Mouse (Mus musculus): Measurements from ENCODE around the gene Fmo5. TPM values are rescaled to one million over a fixed set of nuclear protein-coding genes. Genes with fewer than 3 reads are reported as not detected.

Gene Fmo5
- polyA plus RNA-seq, 1 experiment, result 2.5 TPM

DNA sequence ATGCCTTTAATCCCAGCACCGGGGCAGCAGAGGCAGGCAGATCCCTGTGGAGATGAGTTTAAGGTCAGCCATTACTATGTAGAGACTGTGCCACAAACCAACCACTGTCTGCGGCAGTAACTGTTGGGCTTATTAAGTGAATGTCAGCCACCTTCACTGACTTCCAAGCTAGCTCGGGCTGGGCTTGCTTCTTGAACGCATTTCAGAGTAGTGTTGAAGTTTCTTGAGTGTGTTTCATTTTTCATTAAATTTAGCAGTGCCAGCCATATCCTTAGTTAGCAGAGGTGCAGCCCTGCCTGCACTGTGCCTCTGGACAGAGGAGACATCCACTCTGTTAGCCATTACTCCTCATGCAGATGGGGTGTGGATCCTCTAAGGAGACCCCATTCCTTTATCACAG is 2.1 kb downstream of the Fmo5 start:
- no peak for DNase-seq (ENCODE audit: extremely low spot score in 1 of 2, low spot score in 1 of 2)

DNA sequence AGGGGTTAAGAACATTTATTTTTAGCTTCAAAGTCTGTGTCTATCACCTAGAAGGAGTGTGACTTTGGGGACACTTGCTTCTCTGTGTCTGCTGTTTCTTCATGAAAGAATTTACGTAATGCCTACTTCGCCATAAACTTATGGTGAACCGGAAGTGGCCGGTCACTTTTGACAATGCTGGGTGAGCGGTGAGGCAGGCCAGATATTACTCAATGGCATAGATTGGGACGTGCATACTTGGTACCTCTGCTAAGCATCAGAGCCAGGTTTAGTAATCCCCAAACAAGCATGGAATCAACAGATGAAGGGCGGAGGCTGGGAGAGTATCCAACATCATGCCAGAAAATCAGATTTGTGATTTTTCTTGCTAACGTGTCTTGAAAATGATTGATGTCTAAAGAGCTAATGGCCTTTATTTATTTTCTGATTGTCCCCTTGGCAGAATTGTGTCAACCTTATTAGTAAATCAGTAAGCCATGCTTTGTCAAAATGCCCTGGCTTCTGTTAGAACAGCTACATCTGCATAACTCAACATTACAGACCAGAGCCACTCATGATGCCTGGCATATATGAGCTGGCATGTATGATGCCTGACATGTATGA is 2.8 kb downstream of the Fmo5 start:
- DNase-seq (ENCODE audit: extremely low spot score in 1 of 2, low spot score in 1 of 2), result no peak

DNA sequence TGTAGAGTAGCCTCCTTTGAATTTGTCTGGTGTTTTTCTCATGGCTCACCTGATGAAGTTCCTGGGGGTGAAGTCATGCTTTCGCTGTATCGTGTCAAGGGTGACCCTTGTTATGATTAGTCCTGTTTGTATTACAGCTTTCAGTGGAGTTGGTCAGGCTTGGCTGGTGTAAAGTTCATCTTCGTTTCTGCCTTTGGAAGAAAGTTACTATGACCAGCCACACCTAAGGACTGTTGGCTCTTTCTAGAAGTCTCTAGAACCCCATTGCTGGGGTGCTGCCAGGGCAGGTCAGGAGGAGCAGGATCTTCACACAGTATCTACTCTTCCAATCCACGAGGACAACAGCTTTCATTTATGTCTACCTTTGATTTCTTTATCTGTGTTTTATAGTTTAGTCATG is 4.9 kb downstream of the Fmo5 start:
- no peak for DNase-seq (ENCODE audit: extremely low spot score in 1 of 2, low spot score in 1 of 2)

DNA sequence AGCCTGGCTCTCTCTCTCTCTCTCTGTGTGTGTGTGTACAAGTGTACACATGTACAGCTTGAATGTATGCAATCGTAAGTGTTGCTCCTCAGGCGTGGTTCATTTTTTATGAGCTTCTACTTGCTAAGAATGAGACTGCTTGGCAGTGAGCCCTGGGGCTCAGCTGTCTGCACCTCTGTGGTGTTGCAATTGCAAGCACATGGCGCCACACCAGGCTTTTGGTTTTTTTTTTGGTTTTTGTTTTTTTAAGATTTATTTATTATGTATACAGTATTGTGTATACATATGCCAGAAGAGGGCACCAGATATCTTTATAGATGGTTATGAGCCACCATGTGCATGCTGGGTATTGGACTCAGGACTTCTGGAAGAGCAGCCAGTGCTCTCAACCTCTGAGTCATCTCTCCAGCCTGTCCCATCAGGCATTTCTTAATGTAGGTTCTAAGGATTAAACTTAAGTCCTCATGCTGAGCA is 5.7 kb downstream of the Fmo5 start:
- no peak for DNase-seq (ENCODE audit: extremely low spot score in 1 of 2, low spot score in 1 of 2)

DNA sequence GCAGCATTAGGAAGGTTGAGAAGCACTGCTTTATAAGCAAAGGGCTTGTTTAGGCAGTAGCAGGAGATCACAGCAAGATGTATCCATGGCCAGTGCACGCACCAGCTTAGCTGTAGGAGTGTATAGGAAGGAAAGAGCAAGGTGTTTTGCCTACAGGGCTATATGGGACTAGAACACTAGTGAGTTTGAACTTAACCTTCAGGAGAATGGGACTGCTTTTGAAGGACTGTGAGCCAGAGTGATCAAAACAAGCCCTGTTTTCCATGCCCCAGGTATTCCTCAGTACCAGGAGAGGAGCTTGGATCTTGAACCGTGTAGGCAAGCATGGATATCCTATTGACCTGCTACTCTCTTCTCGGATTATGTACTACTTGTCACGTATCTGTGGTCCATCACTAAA is 12.8 kb downstream of the Fmo5 start:
- no peak for DNase-seq (ENCODE audit: extremely low spot score in 1 of 2, low spot score in 1 of 2)

DNA sequence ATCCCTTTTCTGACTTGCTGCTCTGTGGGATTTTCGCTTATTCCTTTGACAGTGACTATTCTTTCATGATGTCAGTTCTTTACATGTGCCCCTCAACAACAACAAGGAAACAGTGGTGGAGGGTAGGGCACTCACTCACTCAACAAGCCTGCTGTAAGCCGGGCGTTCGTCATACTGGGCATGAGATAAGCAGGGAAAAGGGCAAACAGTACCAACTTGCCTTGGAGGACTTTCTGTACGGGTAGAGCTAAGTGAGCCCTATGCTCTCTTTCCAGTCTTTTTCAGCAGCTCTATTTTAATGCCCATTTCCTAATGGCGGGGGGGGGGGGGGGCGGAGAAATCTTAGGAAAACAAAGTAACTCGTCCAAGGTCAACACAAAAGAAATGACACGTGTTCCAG is 13.4 kb downstream of the Fmo5 start:
- DNase-seq (ENCODE audit: extremely low spot score in 1 of 2, low spot score in 1 of 2), result no peak

DNA sequence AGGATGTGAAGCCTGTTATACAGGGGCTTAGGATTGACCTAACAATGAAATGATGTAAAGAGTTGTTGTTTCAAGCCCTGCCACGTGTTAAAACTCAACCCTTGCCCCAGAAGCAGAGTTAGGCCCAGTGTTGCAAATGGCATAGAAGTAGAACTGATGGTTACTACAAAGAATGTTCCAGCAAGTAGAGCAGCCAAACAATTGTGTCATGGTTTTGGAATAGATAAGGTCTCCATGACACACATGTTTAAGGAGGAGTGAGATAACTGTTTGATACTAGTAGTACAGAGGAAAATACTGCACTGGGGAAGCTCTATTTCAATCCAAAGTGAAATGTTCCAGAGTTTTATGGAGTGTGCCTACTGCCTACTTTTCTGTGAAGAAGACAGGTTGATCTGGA is 19.9 kb downstream of the Fmo5 start:
- no peak for DNase-seq (ENCODE audit: extremely low spot score in 1 of 2, low spot score in 1 of 2)

DNA sequence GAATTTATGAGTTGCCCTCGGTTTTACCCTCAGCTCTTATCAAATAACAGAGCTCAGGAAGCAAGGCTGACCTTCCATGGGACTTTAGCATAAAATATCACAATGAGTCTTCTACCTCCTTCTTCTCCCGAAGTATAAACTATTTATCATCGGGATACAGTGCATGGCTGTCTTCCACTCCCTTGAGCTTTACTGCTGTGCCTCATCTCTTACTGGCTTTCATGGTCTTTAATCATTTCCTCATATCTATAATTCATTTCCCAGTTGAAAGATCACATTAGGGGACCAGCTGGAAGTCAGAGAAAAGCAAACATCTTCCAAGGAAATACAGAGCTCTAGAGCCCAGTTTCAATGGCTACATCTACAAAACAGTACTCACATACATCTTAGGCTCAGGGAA is 20.4 kb downstream of the Fmo5 start:
- no peak for DNase-seq (ENCODE audit: extremely low spot score in 1 of 2, low spot score in 1 of 2)

DNA sequence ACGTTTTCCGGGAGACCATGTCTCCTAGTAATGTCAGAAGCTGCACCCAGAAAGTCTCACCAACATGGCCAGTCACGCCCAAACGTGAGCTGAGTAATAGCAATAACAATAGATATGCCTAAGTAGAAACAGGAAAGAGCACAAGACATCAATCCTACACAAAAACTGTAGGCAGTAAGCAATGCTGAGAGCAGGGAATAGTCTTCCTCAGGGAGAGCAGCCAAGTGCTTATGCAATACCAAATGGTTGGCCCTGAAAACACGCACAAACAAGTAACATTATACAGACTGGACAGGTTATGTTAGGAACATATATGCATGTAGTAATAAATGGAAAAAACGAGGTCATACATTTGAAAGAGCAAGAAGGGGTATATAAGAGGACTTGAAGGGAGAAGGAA is 20.9 kb downstream of the Fmo5 start:
- no peak for DNase-seq (ENCODE audit: extremely low spot score in 1 of 2, low spot score in 1 of 2)

DNA sequence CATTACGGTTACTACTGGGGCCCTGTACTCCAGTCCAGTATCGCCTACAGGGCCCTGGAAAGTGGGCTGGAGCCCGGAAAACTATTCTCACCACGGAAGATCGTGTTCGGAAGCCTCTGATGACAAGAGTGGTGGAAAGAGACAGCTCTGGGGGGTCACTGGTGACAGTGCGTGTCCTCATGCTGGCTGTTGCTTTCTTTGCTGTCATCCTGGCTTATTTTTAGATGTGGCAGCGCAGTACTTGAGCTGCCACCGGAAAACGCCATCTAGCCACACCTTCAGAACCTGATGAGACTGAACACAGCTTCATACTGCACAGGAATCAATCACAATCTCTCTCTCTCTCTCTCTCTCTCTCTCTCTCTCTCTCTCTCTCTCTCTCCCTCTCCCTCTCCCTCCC is 23.0 kb downstream of the Fmo5 start:
- DNase-seq (ENCODE audit: extremely low spot score in 1 of 2, low spot score in 1 of 2), result no peak

DNA sequence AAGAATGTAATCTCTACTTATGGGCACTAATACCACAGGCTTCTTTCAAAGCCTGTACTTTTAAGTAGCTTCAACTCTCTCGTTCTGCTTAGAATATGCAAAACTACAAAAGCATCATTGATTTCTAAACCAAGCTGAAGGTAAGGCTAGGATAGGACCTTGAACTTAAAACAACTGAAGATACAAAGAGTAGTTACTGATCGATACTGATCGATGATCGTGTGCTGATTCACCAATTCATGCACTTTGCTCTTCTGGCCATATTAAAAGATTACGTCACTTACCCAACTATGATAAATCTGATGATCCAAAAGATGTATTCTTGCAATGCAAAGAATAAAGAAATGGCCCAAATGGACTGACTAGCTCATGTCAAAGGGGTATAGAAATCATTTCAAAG is 25.2 kb downstream of the Fmo5 start:
- no peak for DNase-seq (ENCODE audit: extremely low spot score in 1 of 2, low spot score in 1 of 2)

DNA sequence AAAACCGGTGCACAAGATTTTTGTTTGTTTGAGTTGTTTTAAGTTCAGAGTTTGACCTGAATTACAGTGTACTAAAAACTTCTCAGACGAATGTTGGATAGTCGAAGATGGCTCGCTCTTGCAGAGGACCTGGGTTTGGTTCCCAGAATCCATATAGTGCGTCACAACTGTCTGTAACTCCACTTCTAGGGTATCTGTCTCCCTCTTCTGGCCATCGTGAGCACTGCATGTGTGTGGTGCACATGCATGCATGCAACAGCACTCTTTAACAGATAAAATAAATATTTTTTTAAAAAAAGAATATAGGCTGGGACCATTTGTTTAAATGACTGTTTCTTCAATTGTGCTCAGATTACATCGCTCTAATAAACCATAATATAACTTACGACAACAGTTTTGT is 26.3 kb downstream of the Fmo5 start:
- DNase-seq (ENCODE audit: extremely low spot score in 1 of 2, low spot score in 1 of 2), result no peak

DNA sequence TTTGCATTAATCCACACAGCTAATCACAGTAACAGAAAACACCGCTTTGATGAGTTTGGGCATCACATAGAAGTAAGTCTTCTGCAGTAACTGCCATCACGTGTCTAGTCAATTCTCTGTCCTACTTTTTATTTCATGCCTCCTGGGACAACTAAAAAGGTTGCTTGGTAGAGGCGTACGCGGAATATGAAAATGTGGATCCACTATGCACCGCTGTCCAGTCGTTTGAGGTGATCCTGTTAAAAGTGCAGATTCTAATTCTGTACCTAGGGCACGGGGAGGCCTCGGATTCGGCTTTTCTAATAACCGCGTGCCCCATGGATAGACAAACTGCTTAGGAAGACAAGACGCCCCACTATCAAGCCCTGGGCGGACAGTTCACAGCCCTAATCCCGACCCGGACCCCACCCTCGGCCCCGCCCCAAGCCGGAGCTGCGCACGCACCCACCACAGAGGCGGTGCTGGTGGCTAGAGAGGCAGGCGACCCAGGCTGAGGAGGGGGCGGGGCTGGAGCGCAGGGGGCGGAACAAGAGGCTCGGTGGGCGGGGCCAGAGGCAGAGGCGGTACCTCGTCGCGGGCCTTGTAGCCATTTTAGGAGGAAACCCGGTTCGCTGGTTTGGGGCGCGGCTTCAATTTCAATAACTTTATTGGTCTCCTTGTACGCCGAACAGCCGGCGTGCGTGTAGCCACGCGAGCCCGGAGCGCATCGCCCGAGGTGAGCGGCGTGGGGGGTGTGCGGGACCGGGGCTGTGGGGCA is 29.2 kb downstream of the Fmo5 start, which contains the start of gene Prkab2:
Gene Prkab2, plus strand, starts transcription at position 539 of the 757 bp plus-strand sequence.
- peak; percentile 98 to 99 for DNase-seq (ENCODE audit: extremely low spot score in 1 of 2, low spot score in 1 of 2)

DNA sequence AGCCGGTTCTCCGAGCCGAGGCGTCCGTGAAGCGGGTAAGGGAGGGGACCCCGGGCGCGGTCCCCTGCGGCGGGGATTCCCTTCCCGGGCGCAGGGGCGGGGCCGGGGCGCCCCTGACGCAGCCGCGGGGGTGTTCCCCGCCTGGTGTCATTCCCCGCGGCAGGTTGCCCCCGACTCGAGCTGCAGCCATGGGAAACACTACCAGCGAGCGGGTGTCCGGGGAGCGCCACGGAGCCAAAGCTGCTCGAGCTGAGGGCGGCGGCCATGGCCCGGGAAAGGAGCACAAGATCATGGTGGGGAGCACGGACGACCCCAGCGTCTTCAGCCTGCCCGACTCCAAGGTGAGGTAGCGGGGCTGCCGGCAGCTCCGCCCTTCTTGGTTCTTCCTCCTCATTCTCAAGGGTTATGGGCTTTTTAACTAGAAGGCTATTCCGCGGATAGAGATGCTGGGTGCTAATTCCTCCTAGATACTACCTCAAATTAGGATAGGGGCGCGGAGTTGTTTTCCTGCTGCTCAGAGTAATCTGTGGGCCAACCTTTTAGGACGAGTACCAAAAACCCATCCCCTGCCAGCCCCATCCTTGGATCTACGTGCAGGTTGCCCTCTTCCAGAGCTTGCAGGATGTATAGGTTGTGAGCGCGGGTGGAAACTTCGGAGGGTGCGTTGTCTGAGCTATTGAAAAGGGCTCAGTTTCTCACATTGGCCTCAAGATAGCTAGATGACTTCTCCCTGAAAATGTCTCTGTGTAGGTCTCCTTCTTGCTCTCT is 30.0 kb downstream of the Fmo5 start:
- DNase-seq (ENCODE audit: extremely low spot score in 1 of 2, low spot score in 1 of 2), result peak; percentile 38 to 65

DNA sequence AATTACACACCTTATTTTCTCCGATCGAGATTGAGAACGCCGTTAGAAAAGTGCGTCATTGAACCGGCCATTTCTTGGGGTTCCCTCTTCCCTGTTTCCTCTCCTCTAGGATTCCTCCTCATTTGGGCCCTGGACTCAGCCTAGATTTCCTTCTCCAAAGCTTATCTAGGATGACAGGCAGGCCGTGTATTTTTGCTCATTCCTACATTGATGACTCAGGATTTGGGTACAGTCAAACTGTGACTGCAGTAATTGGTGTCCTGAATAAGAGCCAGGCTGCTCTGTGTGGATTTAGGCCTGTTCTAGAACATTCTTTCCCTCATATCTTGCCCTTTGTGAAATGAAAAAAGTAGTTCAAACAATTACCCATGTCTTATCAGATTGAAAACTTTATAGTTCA is 31.1 kb downstream of the Fmo5 start:
- peak in 1 of 2 experiments; percentile 52 for DNase-seq (ENCODE audit: extremely low spot score in 1 of 2, low spot score in 1 of 2)

DNA sequence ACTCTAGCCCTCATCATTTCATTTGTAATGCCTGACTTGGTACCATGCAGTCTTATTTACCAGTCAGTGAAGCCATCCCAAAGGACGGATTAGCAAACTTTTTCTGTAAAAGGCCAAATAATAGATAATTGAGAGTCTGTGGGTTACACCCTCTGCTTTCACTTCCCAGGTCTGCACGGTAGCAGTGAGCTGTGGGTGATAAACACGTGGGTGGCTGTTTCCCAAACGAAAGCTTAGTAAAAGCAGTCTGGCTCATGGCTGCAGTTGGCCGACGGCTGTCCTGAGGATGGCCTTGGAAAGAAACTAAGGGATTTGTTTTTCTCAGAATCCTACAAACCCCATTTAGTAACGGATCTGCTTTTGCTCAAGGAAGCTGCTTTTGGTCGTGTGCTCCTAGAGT is 32.6 kb downstream of the Fmo5 start:
- DNase-seq (ENCODE audit: extremely low spot score in 1 of 2, low spot score in 1 of 2), result no peak

DNA sequence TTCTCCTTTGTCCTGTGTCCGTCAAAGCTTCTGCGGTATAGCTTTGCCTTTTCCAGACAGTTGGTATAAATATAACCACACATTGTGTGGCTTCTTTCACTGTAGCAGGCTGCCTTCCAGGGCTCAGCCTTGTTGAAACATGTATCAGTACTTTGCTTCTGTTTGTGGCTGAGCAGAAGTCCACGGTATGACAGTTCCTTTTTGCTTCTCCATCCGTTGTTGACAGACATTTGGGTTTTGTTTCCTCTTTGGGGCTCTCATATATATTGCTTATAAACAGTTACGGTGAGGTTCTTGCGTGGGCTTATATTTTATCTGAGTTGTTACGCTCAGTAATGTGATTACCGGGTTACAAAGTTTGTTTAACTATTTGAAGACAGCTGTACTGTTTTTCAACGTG is 36.9 kb downstream of the Fmo5 start:
- no peak for DNase-seq (ENCODE audit: extremely low spot score in 1 of 2, low spot score in 1 of 2)

DNA sequence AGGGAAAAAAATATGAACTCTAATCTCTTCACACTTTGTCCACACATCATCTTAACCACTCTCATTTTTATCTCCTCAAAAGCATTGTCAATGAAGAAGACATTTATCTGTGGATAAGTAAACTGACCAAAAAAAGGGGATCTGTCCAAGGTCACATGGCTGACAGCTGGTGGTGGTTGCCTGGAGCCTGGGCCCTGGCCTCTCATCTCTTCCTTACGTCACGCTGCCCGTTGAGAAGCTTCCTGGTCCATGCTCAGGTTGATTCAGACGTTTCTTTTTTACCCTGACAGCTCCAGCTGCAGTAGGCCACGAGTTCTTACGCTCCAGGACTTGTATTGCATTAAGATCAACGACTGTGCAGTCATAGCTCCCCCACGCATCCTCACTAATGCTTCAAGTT is 37.5 kb downstream of the Fmo5 start:
- DNase-seq (ENCODE audit: extremely low spot score in 1 of 2, low spot score in 1 of 2), result no peak

DNA sequence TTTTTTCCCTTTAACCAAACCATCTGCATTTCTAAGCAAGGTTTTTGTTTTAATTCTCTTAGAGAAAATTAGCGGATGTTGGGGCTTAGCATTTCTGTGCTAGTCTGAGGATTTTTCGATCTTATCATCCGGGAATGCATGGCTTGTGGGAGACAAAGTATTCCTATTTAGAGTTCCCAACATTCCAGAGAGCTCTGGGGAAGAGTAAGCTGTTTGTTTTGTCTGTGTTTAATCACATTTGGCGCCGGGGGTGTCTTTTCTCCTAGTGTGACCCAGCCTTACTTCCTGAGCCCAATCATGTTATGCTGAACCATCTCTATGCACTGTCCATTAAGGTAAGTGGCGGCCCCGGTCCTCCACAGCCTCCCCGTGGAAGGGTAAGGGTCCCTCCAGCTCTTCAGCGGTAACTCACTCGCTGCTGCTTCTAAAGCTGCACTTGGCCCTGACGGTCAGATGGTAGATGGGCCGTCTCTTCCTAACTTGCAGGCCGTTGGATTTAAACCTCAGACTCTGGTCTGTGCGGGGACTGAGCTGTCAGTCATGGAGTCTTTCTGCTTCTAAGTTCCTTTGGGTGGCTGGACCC is 38.6 kb downstream of the Fmo5 start:
- DNase-seq (ENCODE audit: extremely low spot score in 1 of 2, low spot score in 1 of 2), result no peak

DNA sequence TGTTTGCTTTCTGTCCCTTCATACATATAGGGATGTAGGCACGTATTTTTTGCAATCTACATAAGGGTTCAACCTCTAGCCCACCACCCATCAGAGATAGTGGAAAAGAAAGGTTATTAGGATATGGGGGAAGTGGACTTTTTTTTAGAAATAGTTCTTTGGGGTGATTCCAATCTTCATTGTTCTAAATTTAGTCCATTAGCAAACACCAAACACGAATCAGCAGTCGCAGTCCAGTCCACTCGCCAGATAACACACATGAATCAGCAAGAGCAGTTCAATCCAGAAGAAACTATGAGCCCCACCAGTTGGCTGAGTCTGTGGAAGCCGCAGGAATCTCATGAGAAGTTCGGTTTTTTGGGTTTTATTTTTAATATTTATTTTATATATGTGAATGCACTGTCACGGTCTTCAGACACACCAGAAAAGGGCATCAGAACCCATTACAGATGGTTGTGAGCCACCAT is 46.1 kb downstream of the Fmo5 start, which contains the start of gene Gm17651:
Gene Gm17651, minus strand, starts transcription at position 51 of the 467 bp plus-strand sequence.
- no peak for DNase-seq (ENCODE audit: extremely low spot score in 1 of 2, low spot score in 1 of 2)

DNA sequence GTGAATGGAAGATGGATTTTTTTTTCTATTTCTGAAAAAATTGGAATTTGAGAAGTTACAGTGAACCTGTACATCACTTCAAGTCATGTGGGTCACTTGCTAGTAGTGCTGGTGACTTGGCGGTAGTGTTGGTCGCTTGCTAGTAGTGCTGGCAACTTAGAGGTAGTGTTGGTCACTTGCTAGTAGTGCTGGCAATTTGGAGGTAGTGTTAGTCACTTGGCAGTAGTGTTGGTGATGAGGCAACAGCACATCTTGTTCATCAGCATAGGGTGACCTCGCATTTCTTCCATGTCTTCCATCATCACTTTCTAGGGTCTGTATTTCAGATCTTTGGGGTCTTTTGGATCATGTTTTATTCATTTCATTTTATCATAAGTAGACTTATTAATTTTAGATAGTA is 47.5 kb downstream of the Fmo5 start:
- no peak for DNase-seq (ENCODE audit: extremely low spot score in 1 of 2, low spot score in 1 of 2)
